Mouse (Mus musculus) liver, adult 2 months (tissue): ENCODE measurements around the gene Chaf1a. TPM values are rescaled to one million over a fixed set of nuclear protein-coding genes. Genes with fewer than 3 reads are reported as not detected.
A peak's percentile ranks its signal among the peaks of the same experiment; 100 is the strongest.

Source experiments
- DNase-seq: peaks from one replicate; pipeline ENCODE4 v3.0.0-alpha.2; 2011; ENCODE audit warnings: low read depth, low spot score; ENCODE audit errors: extremely low read depth
- H3K27ac ChIP-seq: fragments of 200-500 bp; replicated peaks from 2 replicates; pipeline ENCODE4 v1.5.1; 2012; ENCODE audit warnings: low read depth, mild to moderate bottlenecking, control low read depth, inconsistent platforms, low read length; ENCODE audit not compliant: insufficient read depth
- H3K27me3 ChIP-seq: fragments of 200-500 bp; 2 replicates; pipeline ENCODE4 v1.6.1; 2012; ENCODE audit warnings: mild to moderate bottlenecking, moderate library complexity, low read length, inconsistent platforms; ENCODE audit not compliant: control insufficient read depth, insufficient read depth
- H3K36me3 ChIP-seq: fragments of 200-500 bp; 2 replicates; pipeline ENCODE4 v1.6.1; 2012; ENCODE audit warnings: low read length, inconsistent platforms; ENCODE audit not compliant: control insufficient read depth, insufficient read depth
- H3K4me1 ChIP-seq: fragments of 200-500 bp; 2 replicates; pipeline ENCODE4 v1.6.1; 2011; ENCODE audit warnings: low read length; ENCODE audit not compliant: control insufficient read depth, insufficient read depth
- H3K4me3 ChIP-seq: fragments of 200-500 bp; 2 replicates; pipeline ENCODE4 v1.5.1; 2011; ENCODE audit warnings: low read depth, mild to moderate bottlenecking, control low read depth, low read length, moderate library complexity; ENCODE audit not compliant: insufficient read depth
- H3K79me2 ChIP-seq: fragments of 200-500 bp; 2 replicates; pipeline ENCODE4 v1.6.1; 2012; ENCODE audit warnings: inconsistent platforms, mild to moderate bottlenecking, low read length, moderate library complexity; ENCODE audit not compliant: control insufficient read depth, insufficient read depth
- H3K9ac ChIP-seq: fragments of 200-500 bp; 2 replicates; pipeline ENCODE4 v1.6.1; 2012; ENCODE audit warnings: low read depth, mild to moderate bottlenecking, control low read depth, inconsistent platforms, low read length
- CTCF ChIP-seq: fragments of 200-500 bp; IDR thresholded peaks from 2 replicates; pipeline ENCODE4 v1.5.1; 2011; ENCODE audit warnings: low read depth, low read length, control low read depth
- POLR2A ChIP-seq: fragments of 200-500 bp; IDR thresholded peaks from 2 replicates; pipeline ENCODE4 v1.6.1; 2011; ENCODE audit warnings: low read length, control low read depth; ENCODE audit not compliant: insufficient read depth; ENCODE audit errors: extremely low read depth
- WGBS: fragments of 180-500 bp; shearing (Covaris S2); methylation state at CpG from one replicate; pipeline ENCODE4 v1.1.7; 2018; 5-methylcytosine and 5-hydroxymethylcytosine counted together
- polyA plus RNA-seq: library from polyadenylated mRNA; depleted of rRNA; stranded (reverse); fragments of >200 nt; gene quantifications from 2 replicates; pipeline ENCODE4 v1.2.3, GENCODE M21; 2012
- total RNA-seq: library from RNA; depleted of rRNA; stranded (reverse); fragments of >200 nt; gene quantifications from 2 replicates; pipeline ENCODE4 v1.2.3, GENCODE M21; 2014

Gene Chaf1a
- total and polyA plus RNA-seq, 2 experiments, result 0.26 to 0.37 TPM

DNA sequence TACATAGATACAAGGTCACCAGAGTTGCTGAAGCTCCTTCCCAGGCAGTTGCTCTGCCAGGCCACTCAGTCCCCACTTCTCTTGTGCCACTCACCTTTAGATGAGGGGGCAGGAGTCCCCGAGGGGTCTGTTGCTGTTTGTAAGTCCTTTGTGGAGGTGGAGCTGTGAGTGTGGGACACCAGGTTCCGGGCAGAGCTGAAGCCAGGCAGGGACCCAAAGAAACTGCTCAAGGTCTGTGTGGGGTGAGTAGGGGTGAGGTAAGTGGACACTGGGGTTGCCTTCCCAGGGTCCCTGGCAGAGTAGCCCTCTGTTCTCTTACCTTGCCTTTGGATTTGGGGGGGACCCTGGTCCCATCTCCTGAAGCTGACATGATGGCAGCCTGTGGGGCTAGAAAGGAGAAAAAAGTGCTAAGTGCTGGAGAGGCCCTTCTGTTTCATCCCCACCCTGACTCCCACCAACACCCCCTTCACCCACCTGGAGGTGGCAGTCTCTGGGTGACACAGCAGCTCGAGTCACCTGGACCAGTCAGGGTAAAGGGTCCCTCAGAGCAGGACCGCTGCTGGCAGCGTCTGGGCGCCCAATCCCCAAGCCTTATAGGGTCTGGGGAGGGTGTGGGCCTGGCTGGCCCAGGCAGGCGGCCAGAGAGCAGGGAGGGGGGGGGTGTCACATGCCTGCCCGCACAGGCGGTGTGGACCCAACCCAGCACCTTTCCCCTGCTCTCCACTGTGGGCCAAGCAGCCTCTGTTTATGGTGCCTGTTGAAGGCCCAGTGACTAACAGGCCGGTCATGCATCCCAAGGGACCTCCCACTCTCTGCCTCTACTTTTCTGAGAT, 69.2 kb downstream of the Chaf1a start, which contains the start of gene Plin4:
Gene Plin4 (minus strand): TSS at position 585 of the 833 bp plus-strand sequence.
- Histone ChIP-seq H3K36me3 (peaks cover 3% of the 10 kb centered on the region; the same call in 1 of the 2 replicates), H3K27me3 (no peaks in the 10 kb centered on the region), H3K27ac (peak within 1 kb of the TSS; percentile 85), H3K4me1 (peaks cover 28% of the 10 kb centered on the region), H3K4me3 (no peak within 1 kb of the TSS), H3K79me2 (no peaks in the 10 kb centered on the region), H3K9ac (peak within 1 kb of the TSS; percentile 20; the same call in 1 of the 2 replicates)
- DNase-seq, result peak; percentile 70
- TF ChIP-seq POLR2A (0 out of 2 replicates have a peak, but pooled peaks have one; percentile 13), CTCF (no peak)
- WGBS, result 41% methylated on average over 10 of the region's 10 CpGs

DNA sequence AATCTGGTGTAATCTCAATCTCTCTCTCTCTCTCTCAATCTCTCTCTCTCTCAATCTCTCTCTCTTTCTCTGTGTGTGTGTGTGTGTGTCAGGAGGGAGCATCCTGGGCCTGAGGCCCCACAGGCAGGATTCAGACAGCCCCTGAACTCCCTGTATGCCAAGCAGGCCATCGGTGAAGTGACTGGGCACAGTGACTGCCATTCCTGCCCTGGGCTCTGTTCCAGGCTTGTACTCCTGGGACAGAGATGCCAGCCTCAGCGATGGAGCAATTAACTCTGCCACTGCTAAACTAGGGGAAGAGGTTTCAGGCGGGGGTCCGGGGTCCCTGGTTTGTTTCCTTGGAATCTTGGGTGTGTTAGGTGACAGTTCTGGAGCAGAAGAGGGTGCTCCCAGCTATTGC, 70.3 kb downstream of the Chaf1a start:
- Histone ChIP-seq H3K27ac (peak overlapping the region; percentile 62; the same call in 1 of the 2 replicates), H3K9ac (no peak overlapping the region), H3K79me2 (no peaks in the 10 kb centered on the region), H3K36me3 (peaks cover 6% of the 10 kb centered on the region; the same call in 1 of the 2 replicates), H3K27me3 (no peaks in the 10 kb centered on the region), H3K4me3 (no peak overlapping the region), H3K4me1 (peaks cover 35% of the 10 kb centered on the region)
- 30% methylated on average over 4 of the region's 4 CpGs for WGBS
- TF ChIP-seq CTCF (no peak), POLR2A (no peak)
- peak; percentile 75 for DNase-seq

DNA sequence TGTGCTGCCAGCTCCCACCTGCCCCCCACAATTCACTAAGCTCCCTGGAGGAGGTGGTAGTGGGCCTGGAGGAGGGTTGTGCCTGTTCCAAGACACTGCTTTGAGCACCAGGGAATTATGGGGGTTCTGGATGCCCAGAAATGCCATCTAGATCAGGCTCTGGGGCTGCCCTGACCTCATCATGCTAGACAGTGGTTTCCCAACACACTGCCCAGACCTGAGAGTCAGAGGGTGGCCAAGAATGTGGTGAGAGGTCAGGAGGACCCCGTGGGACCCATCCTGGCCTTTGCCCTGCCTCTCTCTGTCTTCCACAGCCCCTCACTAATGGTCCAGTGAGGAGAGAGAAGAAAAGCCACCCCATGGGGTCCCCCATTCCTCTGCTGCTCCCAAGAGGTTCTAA, 70.8 kb downstream of the Chaf1a start:
- H3K27me3 ChIP-seq, result no peaks in the 10 kb centered on the region
- no peaks in the 10 kb centered on the region for H3K79me2 ChIP-seq
- DNase-seq, result no peak
- peaks cover 6% of the 10 kb centered on the region; the same call in 1 of the 2 replicates for H3K36me3 ChIP-seq
- 18% methylated on average over 1 of the region's 1 CpGs for WGBS
- H3K4me3 ChIP-seq, result no peak overlapping the region
- no peak for TF ChIP-seq POLR2A
- no peak for TF ChIP-seq CTCF
- peak overlapping the region; percentile 24; the same call in 1 of the 2 replicates for H3K27ac ChIP-seq
- H3K9ac ChIP-seq, result peak overlapping the region; percentile 11; the same call in 1 of the 2 replicates
- H3K4me1 ChIP-seq, result peaks cover 40% of the 10 kb centered on the region

GRCm38 (mm10) chr17:56111864-56112263, 71.6 kb downstream of the Chaf1a start:
- WGBS, result 50% methylated on average over 5 of the region's 5 CpGs
- H3K9ac ChIP-seq, result no peak overlapping the region
- H3K79me2 ChIP-seq, result no peaks in the 10 kb centered on the region
- peaks cover 6% of the 10 kb centered on the region; the same call in 1 of the 2 replicates for H3K36me3 ChIP-seq
- DNase-seq, result peak; percentile 66
- no peak overlapping the region for H3K27ac ChIP-seq
- peaks cover 41% of the 10 kb centered on the region for H3K4me1 ChIP-seq
- no peak overlapping the region for H3K4me3 ChIP-seq
- TF ChIP-seq CTCF, result peak; percentile 92
- TF ChIP-seq POLR2A, result no peak
- H3K27me3 ChIP-seq, result no peaks in the 10 kb centered on the region

GRCm38 (mm10) chr17:56112743-56113142, 72.5 kb downstream of the Chaf1a start:
- H3K79me2 ChIP-seq, result no peaks in the 10 kb centered on the region
- no peak overlapping the region for H3K27ac ChIP-seq
- no peak overlapping the region for H3K9ac ChIP-seq
- H3K27me3 ChIP-seq, result no peaks in the 10 kb centered on the region
- TF ChIP-seq POLR2A (no peak), CTCF (no peak)
- no peak overlapping the region for H3K4me3 ChIP-seq
- peak; percentile 65 for DNase-seq
- peaks cover 6% of the 10 kb centered on the region; the same call in 1 of the 2 replicates for H3K36me3 ChIP-seq
- H3K4me1 ChIP-seq, result peaks cover 41% of the 10 kb centered on the region
- WGBS, result 54% methylated on average over 3 of the region's 3 CpGs

DNA sequence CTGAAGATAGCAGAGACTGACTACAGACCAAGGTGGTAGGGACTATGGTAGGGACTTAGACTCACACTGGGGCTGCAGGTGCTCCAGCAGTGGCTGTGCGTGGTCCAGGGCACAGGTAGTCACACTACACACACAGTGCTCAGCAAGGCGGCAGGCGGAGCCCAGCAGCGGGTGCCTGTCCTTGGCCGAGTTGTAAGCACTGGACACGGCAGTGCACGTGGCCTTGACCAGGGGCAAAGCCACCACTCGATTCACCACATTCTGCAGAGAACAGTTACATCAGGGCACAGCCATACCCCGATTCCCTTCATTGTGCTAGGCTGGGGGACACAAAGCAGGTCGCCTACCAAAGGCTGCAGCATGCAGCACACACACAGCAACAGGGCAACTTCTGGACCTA, 76.0 kb downstream of the Chaf1a start:
- no peak for TF ChIP-seq CTCF
- no peak for TF ChIP-seq POLR2A
- Histone ChIP-seq H3K4me1 (peaks cover 27% of the 10 kb centered on the region), H3K27ac (peak overlapping the region; percentile 85), H3K27me3 (no peaks in the 10 kb centered on the region), H3K9ac (peak overlapping the region; percentile 67), H3K79me2 (peaks cover 5% of the 10 kb centered on the region; the same call in 1 of the 2 replicates), H3K36me3 (peaks cover 6% of the 10 kb centered on the region; the same call in 1 of the 2 replicates), H3K4me3 (peak overlapping the region; percentile 57)
- WGBS, result 23% methylated on average over 10 of the region's 10 CpGs
- peak; percentile 88 for DNase-seq
